Mouse (Mus musculus): ENCODE measurements around the gene Fancd2.

DNA sequence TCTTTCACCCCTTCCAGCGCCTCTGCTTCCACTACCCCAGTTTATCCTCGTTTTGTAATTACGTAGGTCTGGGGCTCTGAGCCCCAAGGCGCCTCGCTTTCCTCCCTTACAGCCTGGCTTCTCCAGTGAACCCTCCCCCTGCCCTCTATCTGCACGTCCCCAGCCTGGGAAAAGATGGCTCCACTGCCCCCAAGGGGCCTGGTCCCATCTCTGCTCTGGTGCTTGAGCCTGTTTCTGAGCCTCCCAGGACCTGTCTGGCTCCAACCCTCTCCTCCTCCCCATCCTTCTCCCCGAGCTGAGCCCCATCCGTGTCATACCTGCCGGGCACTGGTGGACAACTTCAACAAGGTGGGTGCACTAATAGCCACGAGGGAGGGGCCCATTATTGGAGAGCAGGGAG, 47.8 kb upstream of the Fancd2 start:
- no peak for TF ChIP-seq CTCF (IDR thresholded peaks at IDR 0.05)
- TF ChIP-seq POLR2A (IDR thresholded peaks at IDR 0.05; ENCODE audit: insufficient read depth, low read depth, low read length) = no peak
- TF ChIP-seq EP300 (IDR thresholded peaks at IDR 0.05; ENCODE audit: insufficient read depth, low read depth, low read length) = no peak
